Mouse (Mus musculus) bone marrow, adult 2 months (tissue): ENCODE measurements around the gene Adamtsl5. TPM values are rescaled to one million over a fixed set of nuclear protein-coding genes. Genes with fewer than 3 reads are reported as not detected.

Experiments used
- H3K27ac ChIP-seq: fragments of 200-500 bp; 2 replicates; pipeline ENCODE4 v1.5.1; 2012; ENCODE audit warnings: low read depth, mild to moderate bottlenecking, control low read depth, inconsistent platforms, low read length; ENCODE audit not compliant: control insufficient read depth, poor library complexity, insufficient read depth
- H3K4me1 ChIP-seq: fragments of 200-500 bp; 2 replicates; pipeline ENCODE4 v1.6.1; 2011; ENCODE audit warnings: low read length; ENCODE audit not compliant: control insufficient read depth, insufficient read depth
- H3K4me3 ChIP-seq: fragments of 200-500 bp; replicated peaks from 2 replicates; pipeline ENCODE3; 2011; ENCODE audit warnings: mild to moderate bottlenecking, low read depth, low read length, control low read depth; ENCODE audit not compliant: control insufficient read depth
- CTCF ChIP-seq: fragments of 200-500 bp; IDR thresholded peaks from 2 replicates; pipeline ENCODE4 v1.5.1; 2011; ENCODE audit warnings: low read length, control low read depth; ENCODE audit not compliant: control insufficient read depth, insufficient read depth
- POLR2A ChIP-seq: fragments of 200-500 bp; IDR thresholded peaks from 2 replicates; pipeline ENCODE4 v1.6.1; 2011; ENCODE audit warnings: low read depth, mild to moderate bottlenecking, control low read depth, low read length, borderline replicate concordance; ENCODE audit not compliant: control insufficient read depth
- WGBS: fragments of 180-500 bp; shearing (Covaris S2); methylation state at CpG from one replicate; pipeline ENCODE4 v1.1.7; 2018; 5-methylcytosine and 5-hydroxymethylcytosine counted together
- polyA plus RNA-seq: library from polyadenylated mRNA; stranded (reverse); fragments of >200 nt; gene quantifications from 2 replicates; pipeline ENCODE4 v1.2.4, GENCODE M21; 2011; ENCODE audit warnings: low replicate concordance; ENCODE audit not compliant: missing spikeins, insufficient read depth, insufficient read length

Adamtsl5 gene
- polyA plus RNA-seq, 1 experiment: 8.6 TPM

DNA sequence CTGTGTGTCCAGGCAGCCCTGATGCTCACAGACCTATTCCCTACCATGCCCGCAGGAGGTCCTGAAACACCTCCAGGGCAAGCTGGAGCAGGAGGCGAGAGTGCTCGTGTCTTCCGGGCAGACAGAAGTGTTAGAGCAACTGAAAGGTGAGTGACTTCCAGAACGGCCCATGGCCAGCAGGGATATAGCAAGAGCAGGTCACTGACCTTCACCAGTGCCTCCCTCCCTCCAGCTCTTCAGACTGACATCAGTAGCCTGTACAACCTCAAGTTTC is 46.2 kb downstream of the Adamtsl5 start:
- Histone ChIP-seq H3K4me3 (no peak overlapping the region), H3K4me1 (no peaks in the 10 kb centered on the region), H3K27ac (no peak overlapping the region)
- 79% methylated on average over 5 of the region's 5 CpGs for WGBS
- TF ChIP-seq CTCF (no peak), POLR2A (no peak)

DNA sequence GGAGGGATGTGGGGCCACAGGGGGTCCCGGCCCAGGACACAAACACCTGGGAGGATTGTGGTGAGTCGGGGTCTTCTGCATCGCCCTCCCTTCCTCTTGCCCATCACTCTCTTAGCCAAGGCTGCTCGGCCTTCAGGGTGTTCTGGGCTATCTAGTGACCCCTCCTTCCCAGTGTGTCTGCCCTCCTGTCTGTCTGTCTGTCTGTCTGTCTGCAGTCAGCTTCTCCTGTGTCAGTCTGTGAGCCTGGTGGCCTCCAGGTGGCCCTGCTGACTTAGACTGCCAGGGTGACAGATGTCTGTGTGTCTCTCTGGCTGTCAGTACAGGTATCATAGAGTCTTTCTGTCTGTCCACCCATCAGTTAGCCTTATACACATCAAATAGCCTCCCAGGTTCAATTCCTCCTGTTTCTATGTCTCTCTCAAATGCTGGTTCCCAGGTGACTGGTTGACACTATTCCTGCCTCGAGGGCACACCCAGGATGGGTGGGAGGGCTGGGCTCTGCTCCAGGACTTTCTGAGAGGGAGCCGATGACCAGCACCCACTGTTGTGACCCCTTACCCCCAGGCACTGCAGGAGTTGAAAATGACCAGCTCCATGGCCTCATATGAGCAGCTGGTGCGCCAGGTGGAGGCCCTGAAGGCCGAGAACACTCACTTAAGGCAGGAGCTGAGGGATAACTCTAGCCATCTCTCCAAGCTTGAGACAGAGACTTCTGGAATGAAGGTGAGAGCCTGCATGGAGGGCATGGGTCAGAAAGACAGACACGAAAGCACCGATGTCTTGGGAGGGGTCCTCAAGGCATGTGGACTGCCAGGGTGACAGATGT is 46.7 kb downstream of the Adamtsl5 start:
- WGBS: 79% methylated on average over 10 of the region's 10 CpGs
- H3K27ac ChIP-seq: no peak overlapping the region
- no peaks in the 10 kb centered on the region for H3K4me1 ChIP-seq
- TF ChIP-seq CTCF (no peak), POLR2A (no peak)
- H3K4me3 ChIP-seq: no peak overlapping the region

DNA sequence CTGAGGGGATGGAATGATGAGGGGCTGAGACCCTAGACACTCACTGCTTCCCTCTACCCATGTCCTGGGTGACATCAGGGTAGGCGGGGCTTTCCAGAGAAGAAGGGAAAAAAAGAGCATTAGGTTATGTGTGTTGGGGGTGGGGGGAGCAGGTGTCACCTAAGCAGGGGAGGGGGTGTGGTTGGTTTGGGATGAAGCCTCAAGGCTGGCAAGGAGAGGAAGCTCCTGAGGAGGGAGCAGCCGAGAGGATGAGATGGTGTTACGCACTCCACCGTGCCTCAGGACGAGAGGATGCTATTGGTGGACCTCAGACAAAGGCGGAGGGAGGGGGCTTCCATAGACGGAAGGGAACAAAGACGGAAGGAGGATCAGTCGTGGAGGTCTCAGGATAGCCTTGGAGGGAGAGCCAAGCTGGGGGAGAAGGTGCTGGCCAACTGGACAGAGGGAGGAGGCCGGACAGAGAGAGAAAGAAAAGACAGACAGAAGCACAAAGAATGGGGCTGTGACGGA is 47.5 kb downstream of the Adamtsl5 start:
- Histone ChIP-seq H3K4me3 (no peak overlapping the region), H3K4me1 (peaks cover 2% of the 10 kb centered on the region; the same call in 1 of the 2 replicates), H3K27ac (no peak overlapping the region)
- 49% methylated on average over 11 of the region's 11 CpGs for WGBS
- no peak for TF ChIP-seq POLR2A
- TF ChIP-seq CTCF: no peak

DNA sequence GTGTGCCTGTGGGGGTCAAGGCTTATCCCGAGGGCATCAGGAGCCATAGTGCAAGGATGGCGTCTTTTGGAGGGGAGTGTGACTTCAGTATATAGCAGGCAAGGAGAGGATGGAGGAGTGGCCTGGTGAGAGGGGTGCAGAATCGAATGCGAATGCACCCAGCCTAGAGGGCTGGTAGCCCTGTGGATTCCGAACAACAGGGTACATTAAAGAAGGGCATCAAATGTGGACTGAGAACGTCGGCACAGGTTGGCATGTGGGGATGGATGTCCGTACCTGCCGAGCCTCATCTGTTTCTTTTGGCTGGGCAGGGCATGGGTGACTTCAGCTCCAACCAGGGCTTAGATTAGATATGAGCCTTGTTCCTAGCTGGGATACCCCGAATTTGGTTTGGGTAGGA is 48.4 kb downstream of the Adamtsl5 start:
- WGBS: 49% methylated on average over 10 of the region's 10 CpGs
- H3K4me1 ChIP-seq: peaks cover 2% of the 10 kb centered on the region; the same call in 1 of the 2 replicates
- TF ChIP-seq POLR2A (no peak), CTCF (no peak)

DNA sequence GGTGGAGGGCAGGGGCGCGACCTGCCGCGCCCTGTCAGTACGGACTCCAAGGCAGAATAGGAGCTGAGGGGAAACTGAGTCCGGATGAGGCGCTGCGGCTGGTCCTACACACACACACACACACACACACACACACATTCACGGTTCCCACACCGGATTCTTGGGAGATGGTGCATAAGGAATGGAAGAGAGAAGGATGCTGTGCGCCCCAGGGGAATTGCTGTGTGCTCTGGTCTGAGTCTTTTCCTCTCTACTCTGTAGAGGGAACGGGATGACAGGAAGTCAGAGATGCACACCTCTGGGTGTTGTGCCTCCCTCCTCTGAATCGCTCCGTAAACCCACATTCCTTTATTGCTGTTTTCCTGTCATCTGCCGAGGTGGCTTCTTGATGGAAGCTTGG is 48.9 kb downstream of the Adamtsl5 start:
- H3K4me3 ChIP-seq: no peak overlapping the region
- no peak overlapping the region for H3K27ac ChIP-seq
- TF ChIP-seq POLR2A (no peak), CTCF (no peak)
- 17% methylated on average over 15 of the region's 15 CpGs for WGBS
- peaks cover 2% of the 10 kb centered on the region; the same call in 1 of the 2 replicates for H3K4me1 ChIP-seq

More for the DNA sequence above, 48.4 kb downstream of the Adamtsl5 start:
- no peak overlapping the region for H3K27ac ChIP-seq
- H3K4me3 ChIP-seq: no peak overlapping the region

DNA sequence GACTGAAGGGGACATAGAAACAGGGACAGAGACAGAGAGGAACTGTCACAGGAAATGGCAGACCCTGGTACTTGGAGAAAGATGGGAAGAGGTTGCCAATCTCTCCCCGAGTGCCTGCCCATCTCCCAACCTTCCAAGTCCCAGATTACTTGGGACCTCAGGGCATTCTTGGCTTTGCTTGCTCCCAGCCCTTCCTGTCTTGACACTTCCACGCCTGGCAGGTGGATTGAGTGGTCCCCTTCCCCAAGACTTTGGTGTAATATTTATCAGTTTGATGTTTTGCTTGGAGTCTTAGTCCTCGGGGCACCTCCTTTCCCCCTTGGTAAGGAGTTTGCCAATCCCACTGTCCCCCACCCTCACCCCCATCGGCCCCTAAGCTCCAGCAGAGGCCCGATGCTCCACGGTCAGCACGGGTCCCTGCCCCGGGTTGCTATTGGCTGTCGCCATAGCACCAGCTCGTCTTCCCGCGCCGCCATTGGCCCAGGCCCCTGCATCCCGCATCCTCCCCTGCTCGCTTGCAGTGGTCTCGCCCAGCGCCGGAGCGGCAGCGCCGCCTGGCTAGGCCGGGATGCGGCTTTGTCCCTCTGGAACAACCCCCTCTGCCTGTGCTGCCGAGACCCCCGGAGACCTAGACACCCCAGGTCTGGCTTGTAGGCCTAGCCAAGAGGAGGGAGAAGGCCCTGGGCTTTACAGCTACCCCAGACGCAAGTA is 49.5 kb downstream of the Adamtsl5 start:
- WGBS: 10% methylated on average over 26 of the region's 26 CpGs
- TF ChIP-seq CTCF: no peak
- no peak; the same call in 1 of the 2 replicates for TF ChIP-seq POLR2A
- H3K27ac ChIP-seq: no peak overlapping the region
- no peak overlapping the region for H3K4me3 ChIP-seq
- H3K4me1 ChIP-seq: peaks cover 2% of the 10 kb centered on the region; the same call in 1 of the 2 replicates

DNA sequence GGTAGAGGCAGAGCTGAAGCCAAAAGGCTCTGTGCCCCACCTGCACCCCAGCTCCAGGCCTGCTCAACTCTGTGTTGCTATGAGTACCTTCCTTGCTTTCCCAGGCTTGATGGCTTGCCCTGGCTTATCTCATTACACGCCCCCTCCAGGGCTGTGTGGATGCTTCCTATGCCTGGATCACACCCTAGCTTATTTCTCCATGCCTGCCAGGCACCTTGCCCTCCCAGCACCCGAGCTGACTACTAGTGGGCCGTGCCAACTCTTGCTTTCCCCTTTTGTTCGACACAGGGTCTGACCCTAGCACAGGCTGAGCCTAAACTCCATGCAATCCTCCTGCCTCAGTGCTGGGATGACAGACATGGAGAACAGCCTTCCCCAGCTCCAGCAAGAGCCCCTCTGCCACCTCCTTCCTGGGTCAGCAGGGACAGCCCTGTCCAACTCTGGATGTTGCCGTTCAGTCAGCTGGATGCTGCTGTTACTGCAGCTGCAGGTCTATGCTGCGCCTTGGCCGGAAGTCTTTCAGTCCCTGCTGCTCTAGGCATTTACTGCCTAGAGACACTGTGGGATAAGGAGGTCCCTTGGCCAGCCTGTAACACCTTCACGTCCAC is 50.6 kb downstream of the Adamtsl5 start:
- no peak overlapping the region for H3K27ac ChIP-seq
- H3K4me1 ChIP-seq: peaks cover 3% of the 10 kb centered on the region; the same call in 1 of the 2 replicates
- no peak overlapping the region for H3K4me3 ChIP-seq
- 65% methylated on average over 8 of the region's 8 CpGs for WGBS
- TF ChIP-seq CTCF: no peak
- no peak for TF ChIP-seq POLR2A

DNA sequence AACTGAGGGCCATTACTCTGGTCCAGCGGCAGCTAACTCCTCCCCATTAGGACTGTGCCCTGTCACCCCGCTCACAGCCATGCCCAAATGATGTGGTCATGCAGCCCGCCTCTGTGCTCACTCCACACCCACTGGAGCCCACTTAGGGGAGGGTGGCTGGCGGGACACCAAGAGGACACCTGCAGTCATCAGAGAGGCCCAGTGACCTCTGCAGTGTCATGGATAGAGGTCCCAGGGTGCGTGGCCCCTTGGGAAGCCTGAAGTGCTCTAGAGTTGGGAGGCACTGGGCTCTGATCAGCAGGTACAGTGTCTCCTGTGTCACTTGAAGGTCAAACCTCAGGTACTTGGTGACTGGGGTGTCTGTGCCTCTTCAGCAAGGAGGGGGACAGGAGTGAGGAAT is 51.4 kb downstream of the Adamtsl5 start:
- TF ChIP-seq POLR2A (no peak), CTCF (no peak)
- Histone ChIP-seq H3K27ac (no peak overlapping the region), H3K4me3 (no peak overlapping the region), H3K4me1 (peaks cover 3% of the 10 kb centered on the region; the same call in 1 of the 2 replicates)
- 78% methylated on average over 5 of the region's 5 CpGs for WGBS
